Mouse (Mus musculus): ENCODE measurements around the gene Luc7l3. TPM values are rescaled to one million over a fixed set of nuclear protein-coding genes. Genes with fewer than 3 reads are reported as not detected.
"Not testable (repeated sequence)": the region's sequence is repeated elsewhere in the genome, so short reads cannot be mapped to it uniquely, and the experiment has no call there.

Luc7l3 gene
- polyA plus RNA-seq, 1 experiment from 2014 or later, result 127 TPM

DNA sequence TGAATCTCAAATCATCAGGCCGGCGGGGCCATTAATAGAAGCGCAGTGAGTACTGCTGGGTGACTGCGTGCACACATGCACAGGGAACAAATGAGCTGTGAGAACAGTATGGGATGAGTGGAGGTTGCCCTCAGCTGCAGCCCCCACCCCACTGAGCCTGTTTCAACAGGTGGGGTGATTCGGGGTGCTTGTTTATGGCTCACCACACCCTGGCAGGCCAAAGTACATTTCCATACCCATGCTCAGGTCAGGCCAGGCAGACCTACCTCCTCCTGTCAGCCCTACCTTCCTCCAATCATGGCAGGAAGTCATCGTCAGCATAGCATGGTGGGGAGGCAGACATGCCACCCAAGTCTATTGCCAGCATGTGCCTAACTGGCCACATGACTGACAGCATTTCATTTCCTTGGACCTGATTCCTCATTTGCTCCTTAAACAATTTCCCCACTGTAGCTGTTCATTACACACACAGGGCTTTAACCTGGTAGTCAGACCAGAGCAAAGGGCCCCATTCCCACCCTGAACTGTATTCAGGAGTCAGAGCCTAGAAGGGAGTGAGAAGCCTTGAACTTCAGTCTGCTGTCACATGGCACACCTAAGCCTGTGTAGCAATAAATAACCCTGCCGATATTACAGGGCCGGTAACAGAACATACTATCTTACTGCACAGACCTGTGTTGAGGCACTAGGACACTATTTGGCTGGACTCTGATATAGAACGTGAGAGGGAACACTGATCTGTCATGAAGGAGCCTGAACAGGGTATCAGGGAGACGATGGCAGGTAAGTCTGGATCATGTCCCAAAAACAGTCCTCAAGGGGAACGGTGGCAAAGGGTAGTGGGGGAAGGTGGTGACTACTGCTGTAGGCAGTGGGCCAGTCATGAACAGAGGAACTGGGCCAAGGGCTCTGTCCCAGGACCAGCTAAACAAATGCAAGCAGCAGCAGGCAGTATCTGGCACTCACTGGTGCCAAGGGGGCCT, 40.3 kb downstream of the Luc7l3 start, which contains the start of gene Gm21885:
Gm21885 (plus strand) TSS at position 675 of the 983 bp plus-strand sequence.
- no peak within 1 kb of the TSS for H3K4me3 ChIP-seq (replicated peaks)
- H3K9ac ChIP-seq, result no peak within 1 kb of the TSS
- H3K36me3 ChIP-seq, result peaks cover 30% of the 10 kb centered on the region
- no peak within 1 kb of the TSS for H3K4me2 ChIP-seq
- WGBS, result 81% methylated on average over 11 of the region's 11 CpGs
- peaks cover 9% of the 10 kb centered on the region for H3K4me1 ChIP-seq
- H3K27ac ChIP-seq, result no peak within 1 kb of the TSS
- H3K27me3 ChIP-seq, result no peaks in the 10 kb centered on the region
- H3K9me3 ChIP-seq (replicated peaks), result no peaks in the 10 kb centered on the region
- ATAC-seq (replicated peaks; ENCODE audit: low FRiP score), result no peak

DNA sequence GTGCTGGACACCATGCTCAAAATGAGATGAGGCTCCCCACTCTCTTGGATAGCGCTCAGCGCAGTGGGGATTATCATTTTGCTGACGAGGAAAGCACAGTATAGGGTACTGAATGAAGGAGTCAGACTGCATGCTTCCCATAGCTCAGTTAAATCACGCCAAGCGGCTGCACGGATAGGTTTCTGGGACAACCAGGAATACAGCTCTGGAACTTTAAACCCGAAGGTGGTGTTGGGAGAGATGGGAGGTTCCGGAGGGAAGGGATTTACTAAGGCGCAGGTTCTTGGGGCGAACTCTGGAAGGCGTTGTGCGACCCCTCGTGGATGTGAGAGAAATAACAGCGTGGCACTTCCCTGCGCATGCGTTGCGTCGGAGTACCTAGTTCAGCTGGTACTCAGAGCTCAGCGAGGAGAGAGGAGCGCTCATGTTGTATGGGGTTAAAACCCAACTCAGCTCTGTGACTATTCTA, 44.9 kb downstream of the Luc7l3 start:
- no peak overlapping the region for H3K27ac ChIP-seq
- H3K9me3 ChIP-seq (replicated peaks), result no peaks in the 10 kb centered on the region
- peak overlapping the region; percentile 40 for H3K4me3 ChIP-seq (replicated peaks)
- H3K27me3 ChIP-seq, result no peaks in the 10 kb centered on the region
- H3K36me3 ChIP-seq, result no peaks in the 10 kb centered on the region
- 9% methylated on average over 20 of the region's 20 CpGs for WGBS
- peak; percentile 82 for ATAC-seq (replicated peaks; ENCODE audit: low FRiP score)
- H3K9ac ChIP-seq, result peak overlapping the region; percentile 42
- peak overlapping the region; percentile 63 for H3K4me2 ChIP-seq
- peaks cover 11% of the 10 kb centered on the region for H3K4me1 ChIP-seq

- H3K27ac ChIP-seq, result no peak overlapping the region
- no peak overlapping the region for H3K9ac ChIP-seq
- H3K36me3 ChIP-seq, result no peaks in the 10 kb centered on the region
- no peaks in the 10 kb centered on the region for H3K9me3 ChIP-seq (replicated peaks)
- H3K4me3 ChIP-seq (replicated peaks), result no peak overlapping the region
- ATAC-seq (replicated peaks; ENCODE audit: low FRiP score), result no peak
- 78% methylated on average over 2 of the region's 2 CpGs for WGBS
- H3K4me1 ChIP-seq, result peaks cover 11% of the 10 kb centered on the region
- H3K27me3 ChIP-seq, result no peaks in the 10 kb centered on the region
- H3K4me2 ChIP-seq, result no peak overlapping the region
Measured at GRCm38 (mm10) chr11:94275686-94276085, 46.1 kb downstream of the Luc7l3 start.

DNA sequence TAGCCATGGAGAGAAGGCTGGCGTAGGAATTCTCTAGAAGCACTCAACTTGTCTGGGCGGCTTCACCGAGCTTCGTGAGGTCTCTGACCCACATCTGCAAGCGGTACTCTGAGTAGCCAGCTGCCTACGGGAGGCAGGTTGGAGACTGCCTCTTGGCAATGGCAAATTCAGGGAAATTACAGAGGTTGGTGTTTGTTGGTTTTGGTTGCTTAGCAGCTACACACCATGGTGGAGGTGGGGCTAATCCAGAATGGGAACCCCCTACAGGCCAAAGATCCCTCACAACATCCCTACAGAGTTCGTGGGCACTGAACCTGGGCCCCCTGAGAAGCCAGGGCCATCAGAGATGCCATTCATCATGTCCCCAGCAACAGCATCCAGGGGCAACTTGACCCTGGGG, 46.6 kb downstream of the Luc7l3 start:
- H3K4me2 ChIP-seq, result no peak overlapping the region
- H3K9ac ChIP-seq, result no peak overlapping the region
- H3K4me3 ChIP-seq (replicated peaks), result no peak overlapping the region
- peaks cover 11% of the 10 kb centered on the region for H3K4me1 ChIP-seq
- no peak for ATAC-seq (replicated peaks; ENCODE audit: low FRiP score)
- H3K27ac ChIP-seq, result no peak overlapping the region
- H3K36me3 ChIP-seq, result no peaks in the 10 kb centered on the region
- H3K27me3 ChIP-seq, result no peaks in the 10 kb centered on the region
- WGBS, result 82% methylated on average over 7 of the region's 7 CpGs
- H3K9me3 ChIP-seq (replicated peaks), result no peaks in the 10 kb centered on the region

- H3K27ac ChIP-seq, result no peak overlapping the region
- ATAC-seq (replicated peaks; ENCODE audit: low FRiP score), result no peak
Measured at GRCm38 (mm10) chr11:94274206-94274867, 47.5 kb downstream of the Luc7l3 start.

GRCm38 (mm10) chr11:94272960-94273927, 48.5 kb downstream of the Luc7l3 start:
- no peak overlapping the region for H3K9ac ChIP-seq
- ATAC-seq (replicated peaks; ENCODE audit: low FRiP score), result no peak
- no peaks in the 10 kb centered on the region for H3K36me3 ChIP-seq
- no peaks in the 10 kb centered on the region for H3K9me3 ChIP-seq (replicated peaks)
- H3K27me3 ChIP-seq, result no peaks in the 10 kb centered on the region
- peaks cover 11% of the 10 kb centered on the region for H3K4me1 ChIP-seq
- H3K4me3 ChIP-seq (replicated peaks), result no peak overlapping the region
- H3K27ac ChIP-seq, result no peak overlapping the region
- no peak overlapping the region for H3K4me2 ChIP-seq
- WGBS, result 85% methylated on average over 21 of the region's 21 CpGs

More at GRCm38 (mm10) chr11:94274206-94274867, 47.5 kb downstream of the Luc7l3 start:
- 85% methylated on average over 10 of the region's 10 CpGs for WGBS
- Histone ChIP-seq H3K9me3 (replicated peaks) (no peaks in the 10 kb centered on the region), H3K4me2 (no peak overlapping the region), H3K36me3 (no peaks in the 10 kb centered on the region), H3K27me3 (no peaks in the 10 kb centered on the region), H3K4me1 (peaks cover 11% of the 10 kb centered on the region), H3K4me3 (replicated peaks) (no peak overlapping the region), H3K9ac (no peak overlapping the region)

- H3K9me3 ChIP-seq (replicated peaks), result no peaks in the 10 kb centered on the region
- no peaks in the 10 kb centered on the region for H3K27me3 ChIP-seq
- no peak overlapping the region for H3K9ac ChIP-seq
- H3K4me2 ChIP-seq, result no peak overlapping the region
- no peaks in the 10 kb centered on the region for H3K36me3 ChIP-seq
- WGBS, result 88% methylated on average over 2 of the region's 2 CpGs
- no peaks in the 10 kb centered on the region for H3K4me1 ChIP-seq
- no peak overlapping the region for H3K4me3 ChIP-seq (replicated peaks)
- ATAC-seq (replicated peaks; ENCODE audit: low FRiP score), result no peak
- H3K27ac ChIP-seq, result no peak overlapping the region
Measured at GRCm38 (mm10) chr11:94271015-94271414, 50.8 kb downstream of the Luc7l3 start.

GRCm38 (mm10) chr11:94269906-94270305, 51.9 kb downstream of the Luc7l3 start:
- no peak overlapping the region for H3K27ac ChIP-seq
- no peak overlapping the region for H3K4me3 ChIP-seq (replicated peaks)
- H3K4me2 ChIP-seq, result no peak overlapping the region
- H3K9ac ChIP-seq, result no peak overlapping the region
- no peaks in the 10 kb centered on the region for H3K9me3 ChIP-seq (replicated peaks)
- H3K4me1 ChIP-seq, result peaks cover 7% of the 10 kb centered on the region
- H3K36me3 ChIP-seq, result no peaks in the 10 kb centered on the region
- WGBS, result 88% methylated on average over 7 of the region's 7 CpGs
- no peaks in the 10 kb centered on the region for H3K27me3 ChIP-seq
- no peak for ATAC-seq (replicated peaks; ENCODE audit: low FRiP score)

DNA sequence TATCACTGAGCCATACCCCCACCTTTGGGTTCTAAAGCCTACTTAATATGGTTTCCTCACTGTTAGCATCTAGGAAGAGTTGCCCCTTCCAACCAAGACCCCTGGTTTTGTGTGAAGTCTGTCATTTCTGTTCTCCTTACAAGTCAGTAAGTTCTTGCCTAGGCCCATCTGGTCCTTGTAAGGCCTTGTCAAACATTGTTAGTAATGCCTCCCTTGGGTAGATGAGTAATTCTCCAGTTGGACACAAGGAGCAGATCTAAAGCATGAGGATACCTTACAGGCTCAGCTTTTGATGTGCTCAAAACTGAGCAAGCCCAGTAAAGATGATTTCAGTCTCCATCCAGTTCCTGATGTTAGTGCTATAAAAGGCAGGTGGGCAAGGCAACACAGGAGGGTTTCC, 53.0 kb downstream of the Luc7l3 start:
- no peak overlapping the region for H3K27ac ChIP-seq
- no peaks in the 10 kb centered on the region for H3K27me3 ChIP-seq
- H3K4me1 ChIP-seq, result peaks cover 11% of the 10 kb centered on the region
- H3K36me3 ChIP-seq, result no peaks in the 10 kb centered on the region
- H3K9ac ChIP-seq, result no peak overlapping the region
- no peaks in the 10 kb centered on the region for H3K9me3 ChIP-seq (replicated peaks)
- H3K4me2 ChIP-seq, result no peak overlapping the region
- H3K4me3 ChIP-seq (replicated peaks), result no peak overlapping the region
- ATAC-seq (replicated peaks; ENCODE audit: low FRiP score), result no peak

DNA sequence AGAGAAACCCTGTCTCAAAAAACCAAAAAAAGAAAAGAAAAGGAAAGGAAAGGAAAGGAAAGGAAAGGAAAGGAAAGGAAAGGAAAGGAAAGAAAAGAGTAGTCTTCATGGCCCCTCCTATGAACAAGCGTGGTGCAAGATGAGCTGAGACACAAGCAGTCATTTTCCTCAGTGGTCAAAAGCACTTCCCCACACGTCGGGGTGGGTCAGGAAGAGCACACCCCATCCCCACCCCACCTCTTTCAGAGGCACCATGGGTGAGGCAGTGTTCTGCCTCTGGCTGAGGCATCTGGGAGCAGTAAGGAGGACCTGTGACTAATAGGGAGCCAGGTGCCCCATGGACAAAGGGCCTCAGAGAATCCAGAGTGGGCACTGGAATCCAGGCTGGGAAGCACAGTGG, 55.6 kb downstream of the Luc7l3 start:
- not testable (repeated sequence) for H3K4me2 ChIP-seq; H3K27ac ChIP-seq; H3K36me3 ChIP-seq; H3K9me3 ChIP-seq (replicated peaks); H3K27me3 ChIP-seq; H3K4me3 ChIP-seq (replicated peaks); H3K9ac ChIP-seq; ATAC-seq (replicated peaks; ENCODE audit: low FRiP score)
- H3K4me1 ChIP-seq, result peaks cover 11% of the 10 kb centered on the region
- 81% methylated on average over 3 of the region's 3 CpGs for WGBS

- Histone ChIP-seq H3K27me3 (no peaks in the 10 kb centered on the region), H3K4me1 (peaks cover 11% of the 10 kb centered on the region), H3K4me3 (replicated peaks) (peak overlapping the region; percentile 43), H3K36me3 (no peaks in the 10 kb centered on the region), H3K27ac (peak overlapping the region; percentile 63; the same call in 1 of the 2 replicates), H3K4me2 (peak overlapping the region; percentile 70), H3K9me3 (replicated peaks) (no peaks in the 10 kb centered on the region), H3K9ac (peak overlapping the region; percentile 38)
- under 1% methylated on average over 18 of the region's 18 CpGs for WGBS
- ATAC-seq (replicated peaks; ENCODE audit: low FRiP score), result peak; percentile 62; the same call in 1 of the 2 replicates
Measured at GRCm38 (mm10) chr11:94265134-94265785, 56.5 kb downstream of the Luc7l3 start.

All from kidney, embryonic 15.5 days (tissue).